Mouse (Mus musculus) A20 (cell line): ENCODE data around the gene P2rx3.

Experiments
- DNase-seq: peaks from one replicate; pipeline ENCODE4 v3.0.0-alpha.2; 2011; ENCODE audit warnings: low read depth, low spot score

P2rx3 gene

DNA sequence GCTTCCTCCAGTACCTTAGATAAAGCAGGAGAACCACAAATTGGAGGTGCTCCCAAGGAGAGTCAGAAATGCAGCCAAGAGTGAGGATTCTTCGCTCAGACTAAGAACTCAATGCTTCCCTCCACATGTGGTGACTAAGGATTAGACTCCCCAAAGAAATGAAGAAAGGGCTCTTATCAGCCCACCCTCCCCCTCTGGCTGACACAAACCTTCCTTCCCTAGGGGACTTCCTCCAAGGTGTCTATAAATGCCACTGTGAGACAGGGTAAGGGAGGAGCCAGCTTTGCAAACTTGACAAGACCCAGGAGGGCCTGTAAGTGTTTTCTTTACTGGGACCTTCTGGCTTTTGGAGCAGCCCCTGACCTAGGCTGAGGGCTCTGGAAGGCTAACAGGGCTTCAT lies 57.1 kb downstream of the P2rx3 start, which contains the start of gene Prg2:
TSS of gene Prg2 (plus strand) at position 274 of the 400 bp plus-strand sequence.
- DNase-seq: peak; percentile 39

- DNase-seq: no peak
Measured at GRCm38 (mm10) chr2:84975580-84975979, 61.7 kb downstream of the P2rx3 start.

DNA sequence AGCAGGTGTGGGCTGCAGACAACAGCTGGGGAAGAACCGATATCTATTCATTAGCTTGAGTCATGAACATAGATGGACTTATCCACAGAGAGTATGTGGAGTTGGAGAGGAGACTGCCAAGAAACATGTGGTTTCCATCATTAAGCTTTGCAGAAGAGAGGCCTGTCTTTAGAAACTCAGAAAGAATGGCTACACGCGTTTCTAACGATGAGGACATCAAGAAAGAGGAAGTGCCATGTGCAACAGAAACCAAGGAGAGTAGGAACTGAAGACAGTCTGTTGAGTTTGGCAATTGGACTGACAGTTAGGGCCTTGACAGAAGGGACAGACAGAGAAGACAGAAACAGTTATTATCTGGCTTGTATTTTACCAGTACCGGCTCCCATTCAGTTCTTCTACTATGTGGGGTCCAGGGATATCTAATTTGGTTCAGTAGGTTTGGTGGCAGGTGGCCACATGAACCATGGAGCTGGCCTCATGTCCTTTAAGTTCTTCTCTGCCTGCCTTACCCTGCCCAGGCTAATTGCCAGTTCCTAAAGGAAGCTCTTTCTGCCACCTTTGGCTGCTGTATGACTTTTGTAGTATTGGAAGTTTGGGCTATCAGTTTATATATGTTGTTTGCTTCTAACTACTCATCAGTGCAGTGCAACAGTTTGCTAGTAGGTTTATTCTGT lies 69.8 kb downstream of the P2rx3 start:
- peak; percentile 88 for DNase-seq

DNA sequence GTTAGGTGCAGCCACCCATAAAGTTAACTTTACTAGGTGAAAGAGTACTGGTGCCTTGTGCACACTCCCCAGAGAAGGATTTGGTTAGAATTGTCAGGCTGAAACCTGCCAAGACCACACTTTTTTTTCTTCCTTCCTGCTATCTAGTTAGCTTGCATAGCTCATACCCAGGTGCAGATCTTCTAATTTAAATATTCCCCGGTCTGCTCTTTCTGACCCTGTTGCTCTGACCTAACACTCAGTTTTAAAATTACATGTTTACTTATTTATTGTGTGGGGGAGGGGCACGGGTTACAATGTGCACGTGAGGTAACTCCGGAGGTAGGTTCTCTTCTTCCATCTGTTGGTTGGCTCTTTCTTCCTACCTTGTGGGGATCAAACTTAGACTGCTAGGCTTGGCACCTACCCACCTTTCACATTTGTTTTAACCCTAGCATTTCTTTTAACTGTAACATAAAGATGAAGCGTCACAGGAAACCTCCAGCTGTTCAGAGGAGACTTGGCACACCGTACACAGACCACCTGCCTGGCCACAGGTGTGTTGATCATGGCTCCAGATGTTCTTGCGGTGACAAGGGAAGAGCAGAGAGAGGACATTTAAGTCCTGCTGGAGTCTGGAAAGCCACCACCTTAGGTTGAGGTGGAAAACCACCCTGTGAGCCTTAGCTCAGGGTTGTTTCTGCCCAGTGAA lies 73.0 kb downstream of the P2rx3 start:
- peak; percentile 88 for DNase-seq

GRCm38 (mm10) chr2:84962906-84963507 lies 74.3 kb downstream of the P2rx3 start:
- DNase-seq: peak; percentile 52

- peak; percentile 80 for DNase-seq
Measured at GRCm38 (mm10) chr2:84961901-84962300, 75.4 kb downstream of the P2rx3 start.

DNA sequence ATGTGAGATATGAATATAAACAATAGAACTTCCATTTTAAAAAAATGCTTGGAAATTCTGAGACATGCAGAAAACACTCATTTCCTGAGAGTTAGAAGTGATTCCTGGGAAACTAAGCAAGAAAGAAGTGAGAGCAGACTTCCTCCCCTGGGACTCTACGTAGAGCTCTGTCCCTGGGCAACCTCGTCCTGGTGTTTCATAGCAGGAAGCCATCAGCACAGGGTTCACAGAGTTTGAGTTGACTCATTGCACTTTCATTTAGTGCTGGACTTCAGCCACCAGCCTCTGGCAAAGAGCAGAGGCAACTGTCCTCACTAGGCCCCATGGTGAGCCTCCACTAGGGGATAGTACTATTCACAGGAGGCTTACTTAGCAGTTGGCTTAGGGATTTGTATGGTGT lies 76.0 kb downstream of the P2rx3 start:
- DNase-seq: no peak

DNA sequence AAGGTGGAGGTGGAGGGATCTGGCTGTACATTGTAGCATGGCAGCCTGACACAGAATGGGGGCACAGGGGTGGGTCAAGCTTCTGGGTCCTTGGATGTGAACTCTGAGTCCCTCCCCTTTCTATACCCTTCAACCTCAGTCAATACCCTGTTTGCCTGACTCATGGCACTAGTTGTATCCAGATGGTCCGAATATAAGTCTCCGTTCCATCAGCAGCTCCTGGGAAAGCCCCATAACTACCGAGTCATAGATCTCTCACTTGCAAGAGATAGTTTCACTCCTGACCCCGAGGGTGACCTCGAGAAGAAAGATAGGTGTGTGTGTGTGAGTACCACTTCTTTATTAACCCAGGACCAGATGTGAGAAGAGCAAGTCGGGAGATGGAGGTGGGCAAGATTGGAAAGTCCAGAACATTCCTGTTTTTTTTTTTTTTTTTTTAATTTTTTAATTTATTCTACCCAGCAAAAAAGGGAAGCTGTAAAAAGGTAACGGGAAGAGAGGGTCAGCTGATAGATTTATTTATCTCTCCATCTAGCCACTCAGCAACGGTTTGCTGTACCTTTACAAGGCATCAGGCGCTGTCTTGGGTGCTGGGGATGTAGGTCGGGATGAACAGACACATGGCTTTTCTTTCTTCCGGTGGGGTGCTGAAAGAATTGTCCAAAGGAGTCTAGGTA lies 78.5 kb downstream of the P2rx3 start:
- no peak for DNase-seq

DNA sequence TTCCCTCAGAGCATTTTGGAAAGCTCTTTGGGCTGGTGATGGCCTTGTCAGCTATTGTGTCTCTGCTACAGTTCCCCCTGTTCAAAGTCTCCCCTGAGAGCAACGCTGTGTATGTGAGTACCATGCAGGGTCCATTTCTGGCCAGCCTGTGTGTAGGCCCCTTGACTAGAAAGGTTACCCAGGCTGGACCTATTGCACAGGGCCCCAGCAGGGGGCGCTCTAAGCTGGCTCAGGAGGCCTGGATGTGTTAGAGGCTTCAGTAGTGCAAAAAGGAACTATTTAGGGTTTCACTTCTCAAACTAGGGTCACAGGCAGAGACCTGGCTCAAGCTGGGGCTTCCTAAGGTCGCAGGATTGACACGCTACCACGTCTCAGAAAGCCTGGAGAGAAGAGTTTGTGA lies 81.0 kb downstream of the P2rx3 start:
- DNase-seq: peak; percentile 91

DNA sequence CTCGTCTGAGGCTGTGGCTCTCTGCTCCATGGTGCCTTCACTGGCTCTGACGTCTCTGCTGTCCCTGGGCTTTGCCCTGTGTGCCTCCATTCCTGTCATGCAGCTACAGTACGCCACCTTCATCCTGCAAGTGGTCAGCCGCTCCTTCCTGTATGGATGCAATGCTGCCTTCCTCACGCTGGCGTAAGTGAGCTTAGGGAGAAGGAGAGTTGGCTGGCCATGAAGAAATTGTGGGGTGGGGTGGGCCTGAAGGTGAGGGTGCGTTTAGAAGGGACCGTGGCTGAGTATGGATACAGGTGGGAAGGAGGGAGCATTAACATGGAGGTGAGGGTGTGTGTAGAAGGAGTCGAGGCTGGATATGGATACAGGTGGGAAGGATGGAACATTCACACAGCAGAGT lies 81.8 kb downstream of the P2rx3 start:
- no peak for DNase-seq

DNA sequence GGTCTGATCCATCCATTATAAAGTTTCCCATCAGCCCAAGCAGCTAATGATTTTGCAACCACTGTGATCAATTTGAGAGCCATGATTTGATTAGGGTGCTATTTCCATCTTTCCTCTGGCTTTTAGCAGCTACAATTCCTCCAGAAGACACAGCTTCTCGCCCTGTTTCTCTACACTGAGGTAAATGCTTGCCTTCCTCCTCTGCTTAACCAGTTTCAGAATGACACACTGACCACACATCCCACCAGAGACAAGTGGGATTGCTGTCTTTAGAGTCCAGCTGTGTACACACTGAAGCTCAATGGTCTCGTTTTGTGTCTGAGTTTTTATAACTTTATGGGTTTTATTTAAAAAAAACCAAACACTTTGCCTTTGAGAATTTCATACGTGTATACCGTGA lies 84.6 kb downstream of the P2rx3 start:
- peak; percentile 66 for DNase-seq

DNA sequence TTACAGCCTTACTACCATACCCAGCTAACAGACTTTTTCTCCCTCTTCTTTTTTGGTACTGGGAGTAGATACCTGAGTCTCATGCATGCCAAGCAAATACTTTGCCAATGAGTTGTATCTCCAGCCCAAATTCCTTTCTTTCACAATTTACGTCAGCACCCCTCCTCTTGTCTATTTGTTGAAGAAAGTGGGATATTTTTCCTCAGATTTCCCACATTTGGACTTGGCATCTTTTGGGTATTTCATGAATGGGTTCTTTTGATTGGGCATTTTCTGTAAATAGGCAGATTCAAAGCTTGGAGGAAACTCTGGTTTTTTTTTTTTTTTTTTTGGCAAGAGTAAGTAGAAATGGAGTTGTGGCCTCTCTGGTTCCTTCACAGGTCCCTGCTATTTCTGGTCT lies 85.0 kb downstream of the P2rx3 start:
- no peak for DNase-seq

- DNase-seq: no peak
Measured at GRCm38 (mm10) chr2:84951027-84951426, 86.2 kb downstream of the P2rx3 start.

DNA sequence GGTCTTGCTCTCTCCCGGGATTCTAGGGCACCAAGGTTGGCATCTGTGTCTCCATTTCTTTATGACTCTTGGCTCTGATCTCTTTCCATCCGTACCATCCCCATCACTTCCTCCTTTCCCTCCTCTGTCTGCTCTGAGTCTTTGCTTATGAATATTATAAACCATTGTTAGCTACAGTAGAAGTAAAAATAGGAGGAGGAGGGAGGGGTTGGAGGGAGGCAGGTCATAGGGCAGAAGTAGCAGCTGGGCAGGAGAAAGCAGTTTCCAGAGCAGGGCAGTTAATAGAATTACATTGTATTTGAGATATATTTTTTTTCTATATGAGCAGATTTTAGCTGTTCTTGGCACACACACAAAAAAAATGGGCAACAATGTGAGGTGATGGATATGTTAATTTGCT lies 88.5 kb downstream of the P2rx3 start:
- DNase-seq: no peak
